Mouse (Mus musculus): Measurements from ENCODE around the gene Eef2.

- TF ChIP-seq CTCF (IDR thresholded peaks at IDR 0.05; ENCODE audit: borderline replicate concordance, control insufficient read depth, extremely low read depth, insufficient read depth, low read length, poor library complexity) (no peak), POLR2A (IDR thresholded peaks at IDR 0.05; ENCODE audit: control insufficient read depth, extremely low read depth, insufficient read depth, low read length, poor library complexity) (no peak)
Observed at GRCm38 (mm10) chr10:81190912-81191321, 14.5 kb downstream of the Eef2 start.

All from thymus, adult 2 months (tissue).